Mouse (Mus musculus): Measurements from ENCODE around the gene Gm6164.
"Not testable (repeated sequence)": the region's sequence is repeated elsewhere in the genome, so short reads cannot be mapped to it uniquely, and the experiment has no call there.

Gm6164 gene

GRCm38 (mm10) chr7:20205507-20205906, at the start of gene Gm6164:
Gm6164 (minus strand) TSS chr7:20205607.
- DNase-seq (ENCODE audit: low spot score) = not testable (repeated sequence)

- DNase-seq (ENCODE audit: low spot score) = not testable (repeated sequence)
These were observed 28.3 kb upstream of the Gm6164 start, which contains the start of gene Gm4498 for GRCm38 (mm10) chr7:20233728-20234127. Gm4498 (minus strand) TSS chr7:20233828.

GRCm38 (mm10) chr7:20193410-20193809, 12.0 kb downstream of the Gm6164 start, which contains the start of gene Vmn1r95:
Vmn1r95 (plus strand) TSS chr7:20193710.
- not testable (repeated sequence) for DNase-seq (ENCODE audit: low spot score)

- not testable (repeated sequence) for DNase-seq (ENCODE audit: low spot score)
These were observed 37.1 kb downstream of the Gm6164 start, which contains the start of gene Vmn1r94 for GRCm38 (mm10) chr7:20168277-20168676. Vmn1r94 (minus strand) TSS chr7:20168377.

Measured in ovary, postnatal 36 days (tissue).